Mouse (Mus musculus) inflammation-experienced regulatory T-cells (primary cell): Measurements from ENCODE around the gene Pde8b. TPM values are rescaled to one million over a fixed set of nuclear protein-coding genes. Genes with fewer than 3 reads are reported as not detected.

Experiments
- polyA plus RNA-seq, 2 experiments: library from polyadenylated mRNA; unstranded; fragments of 100-300 nt; shearing (Covaris generic); gene quantifications; one replicate each; pipeline ENCODE4 v1.2.1; 2017

The Pde8b gene
- polyA plus RNA-seq = 1 to 10 TPM in 1 of 2 experiments, under 1 TPM in 1; 0.76 to 1.8 TPM

DNA sequence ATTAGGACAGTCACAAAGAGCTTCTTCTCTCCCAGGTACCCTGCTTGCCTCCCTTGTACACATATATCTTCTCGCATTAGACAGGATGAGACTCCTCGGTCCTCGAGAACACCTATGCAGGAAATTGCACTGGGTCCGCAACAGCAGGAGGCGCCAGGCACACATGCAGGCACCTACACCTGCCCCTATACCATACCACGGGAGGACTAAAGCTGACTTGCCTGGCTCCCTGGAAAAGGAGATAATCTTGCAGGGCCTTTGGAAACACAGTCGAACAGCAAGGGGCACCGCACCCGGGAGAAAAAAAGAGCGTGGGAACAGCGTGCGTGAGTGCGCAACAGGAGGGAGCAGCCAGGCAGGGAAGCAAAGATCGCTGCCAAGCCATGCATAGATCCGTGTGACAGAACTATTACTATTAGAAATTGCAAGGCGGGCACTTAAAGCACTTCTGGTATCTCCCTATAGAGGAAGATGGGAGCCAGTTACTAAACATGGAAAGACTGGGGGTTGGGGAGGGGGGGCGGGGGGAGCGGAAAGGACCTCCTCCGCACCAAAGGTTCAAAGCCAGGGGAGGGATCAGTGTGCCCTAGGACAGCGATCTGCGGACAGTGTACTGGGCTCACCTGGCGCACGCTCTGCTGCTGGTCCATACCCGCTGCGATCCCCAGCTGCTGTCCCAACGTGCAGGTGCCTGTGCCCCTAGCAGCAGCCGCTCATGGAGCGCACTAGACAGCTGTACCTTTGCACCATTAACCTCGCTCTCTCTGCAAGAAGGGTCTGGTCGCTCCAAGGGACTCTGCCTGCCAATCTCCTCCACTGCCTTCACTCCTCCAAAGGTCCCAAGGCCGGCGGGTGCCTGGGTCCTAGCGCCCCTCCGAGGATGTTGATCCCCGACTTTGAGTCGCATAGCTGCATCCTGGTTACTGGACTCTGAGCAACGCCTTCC lies at the start of gene Pde8b:
Gene Pde8b, minus strand, starts transcription at position 826 of the 946 bp plus-strand sequence.

DNA sequence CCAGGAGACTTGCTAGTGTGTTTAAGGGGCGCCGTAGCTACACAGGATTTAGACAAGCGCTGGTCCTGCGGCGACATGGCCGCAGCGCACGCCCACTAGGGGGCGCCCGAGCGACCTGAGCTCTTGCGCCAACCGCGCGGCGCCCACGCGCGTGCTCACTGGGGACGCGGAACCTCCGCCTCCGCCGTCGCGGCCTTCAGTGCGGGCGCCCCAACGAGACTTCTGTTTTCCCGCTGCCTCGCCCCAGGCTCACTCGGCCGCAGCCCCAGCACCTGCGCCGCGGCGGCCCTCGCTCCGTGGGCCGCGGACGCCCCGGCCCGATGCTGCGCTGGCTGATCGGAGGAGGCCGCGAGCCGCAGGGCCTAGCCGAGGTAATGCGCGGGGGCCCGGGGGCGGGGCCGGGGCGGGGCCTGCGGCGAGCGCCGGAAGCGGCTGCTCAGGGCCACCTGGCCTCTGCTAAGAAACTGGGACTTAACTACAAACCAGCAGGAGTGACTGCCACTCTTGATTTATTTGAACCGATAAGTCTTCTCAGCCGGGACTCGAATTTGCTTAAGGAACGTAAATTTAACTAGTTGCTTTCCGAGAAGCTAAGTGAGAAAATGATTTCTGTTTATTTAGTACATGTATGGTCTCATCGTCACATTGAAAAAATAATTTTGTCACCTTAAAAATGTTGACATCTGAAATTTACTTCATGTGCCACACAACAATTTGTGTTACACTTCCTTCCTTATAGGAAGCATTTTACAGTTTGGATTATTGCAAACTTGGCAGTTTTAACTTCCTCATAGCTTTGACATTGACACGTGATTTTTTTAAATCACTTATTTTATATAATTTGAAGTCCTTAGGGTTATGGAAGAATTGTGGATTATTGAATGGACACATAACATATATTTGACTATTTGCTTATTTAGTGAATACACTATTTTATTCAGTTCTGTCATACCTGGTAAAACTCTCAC lies 273.6 kb downstream of the Pde8b start, which contains the start of gene Wdr41:
Gene Wdr41, plus strand, starts transcription at position 126 of the 968 bp plus-strand sequence.

Other genes starting within 250 kb of the Pde8b start
- 1 to 10 TPM; 3.0 to 3.1 TPM for gene Zbed3, start 73.3 kb upstream of the Pde8b start, polyA plus RNA-seq
- 10 to 100 TPM; 39.9 to 45.1 TPM for gene Aggf1, start 125.0 kb upstream of the Pde8b start, polyA plus RNA-seq
- gene Crhbp, start 194.6 kb upstream of the Pde8b start, polyA plus RNA-seq = not detected
- under 1 TPM in 1 of 2 experiments, not detected in 1; 0.57 TPM for gene S100z, start 228.4 kb upstream of the Pde8b start, polyA plus RNA-seq